Mouse (Mus musculus) testis, adult 2 months (tissue): ENCODE results near the gene Atp9a.

Experiments used
- CTCF ChIP-seq: fragments of 200-500 bp; IDR thresholded peaks from 2 replicates; pipeline ENCODE4 v1.5.1; 2012; ENCODE audit warnings: low read depth, mild to moderate bottlenecking, inconsistent platforms, low read length, moderate library complexity; ENCODE audit not compliant: control insufficient read depth, insufficient read depth, insufficient replicate concordance
- POLR2A ChIP-seq: fragments of 200-500 bp; IDR thresholded peaks from 2 replicates; pipeline ENCODE4 v1.6.1; 2012; ENCODE audit warnings: low read depth, mild to moderate bottlenecking, inconsistent platforms, low read length, moderate library complexity; ENCODE audit not compliant: control insufficient read depth

GRCm38 (mm10) chr2:168710979-168711378, 31.2 kb downstream of the Atp9a start:
- TF ChIP-seq CTCF (no peak), POLR2A (peak; percentile 53; the same call in 1 of the 2 replicates)
